Mouse (Mus musculus) limb, embryonic 13.5 days (tissue): ENCODE results near the gene Gpr141. TPM values are rescaled to one million over a fixed set of nuclear protein-coding genes. Genes with fewer than 3 reads are reported as not detected.

Experiments
- ATAC-seq: fragments of 200-750 bp; cut with Nextera tagmentation; 2 replicates; pipeline ENCODE4 v1.8.0; 2017; ENCODE audit warnings: low read depth, moderate number of reproducible peaks, moderate TSS enrichment; ENCODE audit not compliant: low FRiP score
- H3K27ac ChIP-seq: fragments of 300-500 bp; sonication (generic); 2 replicates; pipeline ENCODE4 v1.5.1; 2015; ENCODE audit warnings: inconsistent platforms, mild to moderate bottlenecking, moderate library complexity
- H3K27me3 ChIP-seq: fragments of 300-500 bp; sonication (generic); 2 replicates; pipeline ENCODE4 v1.6.1; 2015; ENCODE audit warnings: mild to moderate bottlenecking, inconsistent platforms
- H3K36me3 ChIP-seq: fragments of 300-500 bp; sonication (generic); 2 replicates; pipeline ENCODE4 v1.6.1; 2015; ENCODE audit warnings: inconsistent platforms, mild to moderate bottlenecking, moderate library complexity
- H3K4me1 ChIP-seq: fragments of 300-500 bp; sonication (generic); 2 replicates; pipeline ENCODE4 v1.6.1; 2015; ENCODE audit warnings: inconsistent platforms
- H3K4me2 ChIP-seq: fragments of 300-500 bp; sonication (generic); replicated peaks from 2 replicates; pipeline ENCODE4 v1.6.1; 2015; ENCODE audit warnings: inconsistent platforms, mild to moderate bottlenecking, moderate library complexity
- H3K4me3 ChIP-seq: fragments of 300-500 bp; sonication (generic); 2 replicates; pipeline ENCODE4 v1.5.1; 2015; ENCODE audit warnings: moderate library complexity, mild to moderate bottlenecking, inconsistent platforms
- H3K9ac ChIP-seq: fragments of 300-500 bp; sonication (generic); 2 replicates; pipeline ENCODE4 v1.6.1; 2015; ENCODE audit warnings: mild to moderate bottlenecking, inconsistent platforms
- H3K9me3 ChIP-seq: fragments of 300-500 bp; sonication (generic); 2 replicates; pipeline ENCODE4 v1.6.1; 2016; ENCODE audit warnings: inconsistent platforms
- WGBS: fragments of 180-500 bp; shearing (Covaris S2); methylation state at CpG from one replicate; pipeline ENCODE4 v1.1.7; 2015; 5-methylcytosine and 5-hydroxymethylcytosine counted together
- polyA plus RNA-seq: library from polyadenylated mRNA; unstranded; fragments of >200 nt; fragmentation: Nextera tagmentation; extraction: Ambion mirVana; gene quantifications from 2 replicates; pipeline ENCODE4 v1.2.1, GENCODE M21; 2015

Gpr141 gene
- polyA plus RNA-seq, 1 experiment from 2014 or later, result 0.20 TPM

DNA sequence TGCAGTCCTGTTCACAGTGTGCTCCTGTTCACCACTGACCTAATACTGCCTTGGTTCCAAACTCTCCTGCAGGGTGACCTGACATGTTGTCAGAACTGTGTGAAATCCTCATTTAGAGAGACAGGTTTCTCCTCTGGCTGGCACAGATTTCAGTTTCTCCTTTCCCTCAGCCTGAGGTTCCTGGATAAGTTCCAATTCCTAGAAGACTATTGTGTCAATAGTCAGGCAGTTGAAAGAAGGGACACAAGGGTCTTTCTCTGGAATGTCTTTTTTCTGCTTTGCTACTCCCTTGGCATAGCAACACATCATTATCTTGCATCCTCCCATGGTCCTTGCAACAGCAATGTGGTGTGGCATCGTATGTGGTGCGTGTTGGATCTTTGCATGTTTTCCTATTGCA is 106.9 kb downstream of the Gpr141 start:
- H3K27ac ChIP-seq, result no peak overlapping the region
- no peaks in the 10 kb centered on the region for H3K9me3 ChIP-seq
- no peak overlapping the region for H3K4me2 ChIP-seq
- no peak overlapping the region for H3K9ac ChIP-seq
- no peak for ATAC-seq
- WGBS, result 82% methylated on average over 2 of the region's 2 CpGs
- no peaks in the 10 kb centered on the region for H3K4me1 ChIP-seq
- 0 out of 2 replicates have a peak, but pooled peaks cover 3% of the 10 kb centered on the region for H3K27me3 ChIP-seq
- H3K36me3 ChIP-seq, result no peaks in the 10 kb centered on the region
- H3K4me3 ChIP-seq, result no peak overlapping the region

DNA sequence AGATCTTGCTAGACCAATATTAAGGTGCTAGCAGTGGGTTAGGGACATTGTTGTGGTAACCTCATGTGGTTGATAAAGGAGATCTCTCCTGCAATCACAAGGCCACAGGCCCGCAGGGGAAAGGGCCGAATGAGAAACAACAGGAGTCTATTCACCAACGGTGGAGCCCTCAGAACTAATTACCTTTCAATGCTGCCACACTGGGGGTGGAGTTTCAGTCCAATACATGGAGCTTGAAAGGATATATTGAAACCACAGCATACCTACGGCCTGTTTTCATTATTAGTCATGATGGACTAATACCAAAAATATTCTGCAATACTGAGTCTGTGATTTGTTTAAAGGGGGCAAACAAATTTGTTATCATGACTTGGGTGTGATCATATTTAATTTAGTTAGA is 120.3 kb downstream of the Gpr141 start:
- no peaks in the 10 kb centered on the region for H3K36me3 ChIP-seq

DNA sequence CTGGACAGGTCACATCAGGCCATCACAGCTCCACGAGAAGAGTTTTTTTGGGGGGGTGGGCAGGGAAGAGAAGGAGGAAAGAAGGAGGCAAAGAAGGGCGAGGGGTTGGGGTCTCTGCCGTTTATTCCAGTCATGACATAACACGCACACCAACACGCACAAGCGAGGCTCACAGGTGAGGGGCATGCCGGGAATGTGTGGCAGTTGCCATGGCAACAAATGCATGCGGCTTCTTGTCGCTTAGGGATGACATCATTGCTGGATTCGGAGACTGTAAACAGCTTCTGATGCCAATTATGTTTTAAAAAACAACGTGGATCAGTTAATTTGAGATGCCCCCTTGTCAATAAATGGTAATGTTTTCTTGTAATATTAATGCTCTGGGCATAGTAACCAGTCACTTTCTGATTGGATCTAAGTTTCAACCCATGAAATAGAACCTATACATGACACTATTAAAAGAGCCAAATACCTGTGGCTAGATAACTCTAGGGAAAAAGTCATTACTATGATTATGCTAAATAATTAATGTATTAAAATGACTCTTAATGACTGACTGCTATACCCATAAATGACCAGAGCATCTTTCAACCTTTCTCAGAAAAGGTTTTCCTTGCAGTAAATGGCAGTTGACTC is 122.5 kb downstream of the Gpr141 start:
- Histone ChIP-seq H3K27ac (no peak overlapping the region), H3K9me3 (no peaks in the 10 kb centered on the region), H3K4me3 (no peak overlapping the region), H3K27me3 (peaks cover 11% of the 10 kb centered on the region), H3K9ac (no peak overlapping the region), H3K36me3 (no peaks in the 10 kb centered on the region), H3K4me2 (no peak overlapping the region), H3K4me1 (0 out of 2 replicates have a peak, but pooled peaks cover 4% of the 10 kb centered on the region)
- WGBS, result 70% methylated on average over 11 of the region's 11 CpGs
- ATAC-seq, result no peak

More for the DNA sequence above, 120.3 kb downstream of the Gpr141 start:
- WGBS, result 64% methylated on average over 4 of the region's 4 CpGs
- ATAC-seq, result no peak
- Histone ChIP-seq H3K9ac (no peak overlapping the region), H3K27ac (no peak overlapping the region), H3K4me1 (no peaks in the 10 kb centered on the region), H3K4me3 (no peak overlapping the region), H3K4me2 (no peak overlapping the region), H3K27me3 (no peaks in the 10 kb centered on the region), H3K9me3 (no peaks in the 10 kb centered on the region)

DNA sequence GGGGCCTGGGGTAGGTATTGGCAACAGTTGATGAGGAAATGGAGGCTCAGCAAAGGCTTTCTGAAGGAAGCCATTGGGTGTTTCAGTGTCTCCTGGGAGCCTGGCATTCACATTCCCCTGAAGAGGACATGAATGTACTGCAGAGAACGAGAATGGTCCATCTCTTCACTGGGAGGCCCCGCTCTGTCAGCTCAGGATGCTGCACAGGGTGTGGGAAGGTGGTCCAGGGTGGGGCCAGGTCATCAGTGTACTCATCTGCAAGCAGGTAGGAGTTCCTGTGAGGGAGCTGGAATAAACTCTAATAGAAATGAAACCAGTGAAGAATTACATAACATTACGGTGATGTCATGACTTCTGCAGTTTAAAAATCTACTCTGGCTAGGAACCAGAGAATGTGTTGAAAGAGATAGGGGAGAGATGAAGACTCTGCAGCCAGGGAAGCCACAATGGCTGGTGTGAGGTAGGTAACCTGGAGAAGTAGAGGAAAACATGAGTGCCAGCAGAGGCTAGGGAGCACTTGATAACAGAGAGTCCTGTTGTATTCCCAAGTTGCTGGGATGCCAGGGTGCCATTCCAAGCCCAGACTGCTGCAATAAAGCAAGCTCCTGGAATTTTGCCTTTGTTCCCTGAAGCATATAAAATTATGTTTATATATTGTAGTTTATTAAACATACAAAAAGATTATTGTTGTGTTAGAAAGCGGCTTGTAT is 123.2 kb downstream of the Gpr141 start:
- 88% methylated on average over 4 of the region's 4 CpGs for WGBS

More for the DNA sequence above, 123.2 kb downstream of the Gpr141 start:
- Histone ChIP-seq H3K9me3 (no peaks in the 10 kb centered on the region), H3K9ac (no peak overlapping the region), H3K4me3 (no peak overlapping the region), H3K36me3 (no peaks in the 10 kb centered on the region), H3K4me1 (0 out of 2 replicates have a peak, but pooled peaks cover 4% of the 10 kb centered on the region), H3K27ac (no peak overlapping the region), H3K27me3 (peaks cover 12% of the 10 kb centered on the region), H3K4me2 (no peak overlapping the region)
- ATAC-seq, result no peak

Other genes starting within 250 kb of the Gpr141 start
- gene Epdr1, start 204.3 kb downstream of the Gpr141 start, polyA plus RNA-seq, result 13.6 and 13.7 TPM in 2 replicates
- 1.1 and 1.3 TPM in 2 replicates for gene Sfrp4, start 201.2 kb downstream of the Gpr141 start, polyA plus RNA-seq
- gene Nme8, start 126.5 kb downstream of the Gpr141 start, polyA plus RNA-seq, result not detected in 2 replicates